Mouse (Mus musculus) granulocyte monocyte progenitor cell, adult 5-6 weeks (primary cell): Measurements from ENCODE around the gene Rbm18. TPM values are rescaled to one million over a fixed set of nuclear protein-coding genes. Genes with fewer than 3 reads are reported as not detected.

Source experiments
- ATAC-seq: replicated peaks from 2 replicates; pipeline ENCODE4 v1.8.0; 2016; ENCODE audit warnings: mild to moderate bottlenecking, moderate TSS enrichment, inconsistent platforms; ENCODE audit not compliant: poor library complexity, severe bottlenecking
- total RNA-seq, 2 experiments: library from RNA; stranded (forward) in 1 of 2; stranded (reverse) in 1 of 2; fragments of 200-712, 200-1000 nt in 1 of 2; fragments of >200 nt in 1 of 2; fragmentation: Nextera tagmentation in 1 of 2; gene quantifications; 2 replicates each; pipeline ENCODE4 v1.2.3; 2014 to 2017

Gene Rbm18
- total RNA-seq, 2 experiments from 2014 or later, result 18.6 to 23.1 TPM

- no peak for ATAC-seq
Observed at GRCm38 (mm10) chr2:36077160-36077761, 59.3 kb downstream of the Rbm18 start.

- peak; percentile 50; the same call in 1 of the 2 replicates for ATAC-seq
Observed at GRCm38 (mm10) chr2:36075210-36075609, 61.4 kb downstream of the Rbm18 start.

- no peak for ATAC-seq
Observed at GRCm38 (mm10) chr2:36073781-36074180, 62.8 kb downstream of the Rbm18 start.

- ATAC-seq, result no peak
Observed at GRCm38 (mm10) chr2:36071660-36072305, 64.8 kb downstream of the Rbm18 start.

- no peak for ATAC-seq
Observed at GRCm38 (mm10) chr2:36067132-36067531, 69.4 kb downstream of the Rbm18 start.

Other genes with a start within 250 kb of the Rbm18 start
- gene Ttll11, start 156.9 kb downstream of the Rbm18 start, total RNA-seq (2014; fragmentation: Nextera tagmentation), result 0.34 TPM in 1 of 2 replicates, not detected in the other
- gene Ttll11, start 156.9 kb downstream of the Rbm18 start, total RNA-seq (2017), result not detected in 2 replicates
- 105 and 132 TPM in 2 replicates for gene Ndufa8, start 87.4 kb downstream of the Rbm18 start, total RNA-seq (2014; fragmentation: Nextera tagmentation)
- 38.0 and 58.6 TPM in 2 replicates for gene Ndufa8, start 87.4 kb downstream of the Rbm18 start, total RNA-seq (2017)
- gene Morn5, start 87.3 kb downstream of the Rbm18 start, total RNA-seq (2014; fragmentation: Nextera tagmentation), result not detected in 2 replicates
- gene Morn5, start 87.3 kb downstream of the Rbm18 start, total RNA-seq (2017), result 1.5 TPM in 1 of 2 replicates, not detected in the other
- gene Lhx6, start 31.4 kb downstream of the Rbm18 start, total RNA-seq (2014; fragmentation: Nextera tagmentation), result not detected in 2 replicates
- gene Lhx6, start 31.4 kb downstream of the Rbm18 start, total RNA-seq (2017), result not detected in 2 replicates
- 16.9 and 21.4 TPM in 2 replicates for gene Mrrf, start 384 bp downstream of the Rbm18 start, total RNA-seq (2014; fragmentation: Nextera tagmentation)
- 20.4 and 21.7 TPM in 2 replicates for gene Mrrf, start 384 bp downstream of the Rbm18 start, total RNA-seq (2017)
- gene Ptgs1, start 93.7 kb upstream of the Rbm18 start, total RNA-seq (2014; fragmentation: Nextera tagmentation), result 20.8 and 21.8 TPM in 2 replicates
- 30.5 and 31.0 TPM in 2 replicates for gene Ptgs1, start 93.7 kb upstream of the Rbm18 start, total RNA-seq (2017)
- gene Olfr338, start 236.7 kb upstream of the Rbm18 start, total RNA-seq (2014; fragmentation: Nextera tagmentation), result not detected in 2 replicates
- gene Olfr338, start 236.7 kb upstream of the Rbm18 start, total RNA-seq (2017), result not detected in 2 replicates